In the genomic region with DNA sequence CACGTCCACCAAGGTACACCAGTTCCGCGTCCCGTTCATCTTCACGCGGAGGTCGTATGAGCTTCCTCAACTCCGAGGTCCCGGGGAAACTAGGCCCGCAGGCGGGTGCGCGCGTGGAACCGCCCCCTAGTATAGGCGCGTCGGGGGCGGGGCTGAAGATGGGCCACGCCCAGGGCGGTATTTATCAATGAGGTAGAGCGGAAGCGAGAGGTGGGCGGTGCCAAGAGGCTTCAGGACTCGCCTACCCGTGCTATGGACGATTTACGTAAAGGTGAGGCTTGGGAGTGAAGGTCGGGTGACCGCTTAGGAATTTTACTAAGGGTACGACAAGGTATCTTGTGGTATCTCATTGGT, we compare ENCODE assay signal across 7 mouse cellular contexts. TPM values are rescaled to one million over a fixed set of nuclear protein-coding genes. Genes with fewer than 3 reads are reported as not detected.
DNase-seq lines count a peak whose midpoint lies in the region; ATAC-seq and TF ChIP-seq lines count a peak whose summit lies in the region.
"Not testable (repeated sequence)": the region's sequence is repeated elsewhere in the genome, so short reads cannot be mapped to it uniquely, and the experiment has no call there.

No protein-coding gene starts in this region.

- not testable (repeated sequence) for TF ChIP-seq POLR2A in small intestine, adult 2 months (IDR thresholded peaks at IDR 0.05; ENCODE audit: low read depth, low read length)

- DNase-seq in cerebellum, adult 11-12 months, result peak; percentile 47
- DNase-seq in forebrain, embryonic 10.5 days (ENCODE audit: extremely low spot score, low spot score); midbrain, embryonic 11.5 days (ENCODE audit: low spot score, missing footprints): not testable (repeated sequence)
- DNase-seq in kidney, adult 8-10 months, result peak; percentile 57 to 60

- not testable (repeated sequence) for H3K27me3 ChIP-seq in forebrain, embryonic 10.5 days (ENCODE audit: poor library complexity, severe bottlenecking); heart, embryonic 16.5 days (ENCODE audit: control insufficient read depth, insufficient read depth, low read length); midbrain, embryonic 11.5 days (ENCODE audit: control insufficient read depth, insufficient read depth, low read length); small intestine, adult 2 months (ENCODE audit: control insufficient read depth, insufficient read depth, low read length)
- H3K27me3 ChIP-seq in liver, embryonic 12.5 days (replicated peaks), result peaks cover 32% of the 10 kb centered on the region

- not testable (repeated sequence) for H3K9me3 ChIP-seq in forebrain, embryonic 10.5 days; heart, embryonic 16.5 days (replicated peaks; ENCODE audit: control insufficient read depth, low read length); liver, embryonic 12.5 days (replicated peaks); midbrain, embryonic 11.5 days (ENCODE audit: control insufficient read depth, low read length)

- H3K9ac ChIP-seq in heart, embryonic 16.5 days (ENCODE audit: low read length); liver, embryonic 12.5 days; midbrain, embryonic 11.5 days (ENCODE audit: low read length): not testable (repeated sequence)

- H3K4me3 ChIP-seq in forebrain, embryonic 10.5 days, result peak overlapping the region; percentile 47
- peak overlapping the region; percentile 43 for H3K4me3 ChIP-seq in heart, embryonic 16.5 days (ENCODE audit: low read length)
- H3K4me3 ChIP-seq in liver, embryonic 12.5 days, result peak overlapping the region; percentile 38
- peak overlapping the region; percentile 21; the same call in 1 of the 2 replicates for H3K4me3 ChIP-seq in midbrain, embryonic 11.5 days (ENCODE audit: low read depth, low read length)
- peak overlapping the region; percentile 52 for H3K4me3 ChIP-seq in small intestine, adult 2 months (ENCODE audit: low read depth, low read length)

- TF ChIP-seq CTCF in small intestine, adult 2 months (IDR thresholded peaks at IDR 0.05; ENCODE audit: extremely low read depth, insufficient read length, insufficient replicate concordance, low read depth, low read length), result not testable (repeated sequence)

- ATAC-seq in heart, embryonic 16.5 days (replicated peaks; ENCODE audit: extremely low read depth, insufficient read depth, low FRiP score), result peak; percentile 96
- peak; percentile 96 for ATAC-seq in liver, embryonic 12.5 days
- peak; percentile 93 for ATAC-seq in midbrain, embryonic 11.5 days (ENCODE audit: low FRiP score)

- under 1% methylated on average over 22 of the region's 31 CpGs for WGBS in forebrain, embryonic 10.5 days
- WGBS in heart, embryonic 16.5 days, result 2% methylated on average over 11 of the region's 31 CpGs
- under 1% methylated on average over 21 of the region's 31 CpGs for WGBS in liver, embryonic 12.5 days (ENCODE audit: insufficient replicate concordance)
- 0% methylated on average over 14 of the region's 31 CpGs for WGBS in midbrain, embryonic 11.5 days
- under 1% methylated on average over 19 of the region's 31 CpGs for WGBS in small intestine, adult 2 months

- not testable (repeated sequence) for H3K36me3 ChIP-seq in forebrain, embryonic 10.5 days (replicated peaks); heart, embryonic 16.5 days (ENCODE audit: control insufficient read depth, insufficient read depth); liver, embryonic 12.5 days; midbrain, embryonic 11.5 days (ENCODE audit: control insufficient read depth, insufficient read depth, low read length)
- peaks cover 11% of the 10 kb centered on the region for H3K36me3 ChIP-seq in small intestine, adult 2 months (ENCODE audit: control insufficient read depth, insufficient read depth, low read length)

- not testable (repeated sequence) for H3K4me1 ChIP-seq in forebrain, embryonic 10.5 days; heart, embryonic 16.5 days (ENCODE audit: control insufficient read depth, insufficient read depth, low read length); midbrain, embryonic 11.5 days (ENCODE audit: control insufficient read depth, insufficient read depth, low read length); small intestine, adult 2 months (ENCODE audit: control insufficient read depth, insufficient read depth, insufficient read length, low read length)
- H3K4me1 ChIP-seq in liver, embryonic 12.5 days, result peaks cover 11% of the 10 kb centered on the region; the same call in 1 of the 2 replicates

- not testable (repeated sequence) for H3K27ac ChIP-seq in forebrain, embryonic 10.5 days; heart, embryonic 16.5 days (ENCODE audit: low read length); liver, embryonic 12.5 days; midbrain, embryonic 11.5 days (ENCODE audit: low read depth, low read length); small intestine, adult 2 months (ENCODE audit: insufficient read depth, low read depth, low read length)

- peak overlapping the region; percentile 55 for H3K4me2 ChIP-seq in heart, embryonic 16.5 days (ENCODE audit: low read depth, low read length)
- H3K4me2 ChIP-seq in liver, embryonic 12.5 days, result peak overlapping the region; percentile 56
- peak overlapping the region; percentile 33; the same call in 1 of the 2 replicates for H3K4me2 ChIP-seq in midbrain, embryonic 11.5 days

RNA-seq across cellular contexts. Expression of gene Cgn, which starts 28.3 kb away (rescaled TPM):
- 9.1 and 10.3 TPM in 2 replicates for polyA plus RNA-seq in forebrain, embryonic 10.5 days (2016; fragmentation: Nextera tagmentation; extraction: Ambion mirVana)
- polyA plus RNA-seq in heart, embryonic 16.5 days (2015; fragmentation: Nextera tagmentation; extraction: Ambion mirVana), result 2.7 and 4.4 TPM in 2 replicates
- polyA plus RNA-seq in liver, embryonic 12.5 days (2016; fragmentation: Nextera tagmentation; extraction: Ambion mirVana), result 8.7 and 9.2 TPM in 2 replicates
- polyA plus RNA-seq in midbrain, embryonic 11.5 days (2014; fragmentation: Nextera tagmentation; extraction: Ambion mirVana), result 2.3 and 2.9 TPM in 2 replicates
- 12.6 and 31.3 TPM in 2 replicates for polyA plus RNA-seq in small intestine, adult 2 months (2012; rRNA removed)
